Mouse (Mus musculus) macrophage (primary cell): ENCODE results near the gene Cct5. TPM values are rescaled to one million over a fixed set of nuclear protein-coding genes. Genes with fewer than 3 reads are reported as not detected.
"Not testable (repeated sequence)": the region's sequence is repeated elsewhere in the genome, so short reads cannot be mapped to it uniquely, and the experiment has no call there.

Source experiments
- H3K27ac ChIP-seq: fragments of 350-480 bp; formaldehyde crosslinking; 2 replicates; pipeline ENCODE4 v1.9.0; 2021
- H3K36me3 ChIP-seq: fragments of 350-480 bp; formaldehyde crosslinking; 2 replicates; pipeline ENCODE4 v1.9.0; 2021; ENCODE audit errors: inconsistent target
- H3K4me3 ChIP-seq: fragments of 350-480 bp; formaldehyde crosslinking; 2 replicates; pipeline ENCODE4 v1.9.0; 2021; ENCODE audit errors: inconsistent target
- H3K79me2 ChIP-seq: fragments of 350-480 bp; formaldehyde crosslinking; 2 replicates; pipeline ENCODE4 v1.9.0; 2021; ENCODE audit errors: inconsistent target
- WGBS: methylation state at CpG from one replicate; pipeline ENCODE4 v1.1.7; 2026; ENCODE audit warnings: inconsistent platforms; ENCODE audit not compliant: missing documents; 5-methylcytosine and 5-hydroxymethylcytosine counted together
- polyA plus RNA-seq: library from polyadenylated mRNA; stranded (reverse); fragments of 250-400 nt; gene quantifications from 3 replicates; pipeline ENCODE4 v1.2.4, GENCODE M21; 2018; ENCODE audit warnings: inconsistent platforms

Cct5 gene
- polyA plus RNA-seq, 1 experiment from 2014 or later: 154 TPM

- WGBS: 5% methylated on average over 4 of the region's 4 CpGs
- Histone ChIP-seq H3K36me3 (peaks cover 13% of the 10 kb centered on the region; the same call in 1 of the 2 replicates), H3K4me3 (no peak overlapping the region), H3K79me2 (no peaks in the 10 kb centered on the region), H3K27ac (no peak overlapping the region)
These were observed 15.1 kb downstream of the Cct5 start for GRCm38 (mm10) chr15:31586519-31586918.

GRCm38 (mm10) chr15:31586088-31586487 is 15.5 kb downstream of the Cct5 start:
- Histone ChIP-seq H3K36me3 (peaks cover 9% of the 10 kb centered on the region; the same call in 1 of the 2 replicates), H3K27ac (no peak overlapping the region), H3K4me3 (no peak overlapping the region), H3K79me2 (no peaks in the 10 kb centered on the region)
- WGBS: 82% methylated on average over 5 of the region's 5 CpGs

DNA sequence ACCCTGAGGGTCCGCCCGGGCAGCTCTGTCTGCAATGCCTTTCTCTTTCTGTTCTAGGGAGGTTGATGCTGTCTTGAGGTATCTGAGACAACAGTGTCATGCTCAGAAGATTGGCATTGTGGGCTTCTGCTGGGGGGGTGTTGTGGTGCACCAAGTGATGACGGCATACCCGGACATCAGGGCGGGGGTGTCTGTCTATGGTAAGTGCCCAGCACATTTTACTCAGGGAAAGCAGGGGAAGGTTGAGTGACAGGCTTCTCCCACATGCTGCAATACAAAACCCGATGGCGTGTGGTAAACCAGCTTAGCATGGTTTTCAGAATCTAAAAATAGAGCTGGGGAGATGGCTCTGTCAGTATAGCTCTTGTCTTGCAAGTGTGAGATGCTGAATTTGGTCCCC is 16.4 kb downstream of the Cct5 start:
- H3K4me3 ChIP-seq: no peak overlapping the region
- WGBS: 37% methylated on average over 7 of the region's 7 CpGs
- H3K36me3 ChIP-seq: peaks cover under 1% of the 10 kb centered on the region; the same call in 1 of the 2 replicates
- no peak overlapping the region for H3K27ac ChIP-seq
- H3K79me2 ChIP-seq: no peaks in the 10 kb centered on the region

GRCm38 (mm10) chr15:31583304-31584085 is 18.1 kb downstream of the Cct5 start:
- 87% methylated on average over 12 of the region's 13 CpGs for WGBS
- Histone ChIP-seq H3K36me3 (no peaks in the 10 kb centered on the region), H3K4me3 (no peak overlapping the region), H3K27ac (no peak overlapping the region), H3K79me2 (no peaks in the 10 kb centered on the region)

DNA sequence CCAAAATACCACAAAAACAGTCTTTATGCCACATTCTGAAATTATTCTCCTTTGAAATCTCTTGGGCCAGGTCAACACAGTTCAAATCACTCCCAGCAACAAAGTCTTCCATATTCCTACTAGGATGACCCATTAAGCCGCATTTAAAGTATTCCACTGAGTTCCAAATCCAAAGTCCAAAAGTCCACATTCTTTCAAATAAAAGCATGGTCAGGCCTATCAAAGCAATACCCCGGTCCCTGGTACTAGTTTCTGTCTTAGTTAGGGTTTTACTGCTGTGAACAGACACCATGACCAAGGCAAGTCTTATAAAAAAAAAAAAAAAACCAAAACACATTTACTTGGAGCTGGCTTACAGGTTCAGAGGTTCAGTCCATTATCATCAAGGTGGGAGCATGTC is 20.5 kb downstream of the Cct5 start:
- not testable (repeated sequence) for H3K27ac ChIP-seq, H3K79me2 ChIP-seq, H3K36me3 ChIP-seq, H3K4me3 ChIP-seq
- WGBS: 87% methylated on average over 2 of the region's 2 CpGs

DNA sequence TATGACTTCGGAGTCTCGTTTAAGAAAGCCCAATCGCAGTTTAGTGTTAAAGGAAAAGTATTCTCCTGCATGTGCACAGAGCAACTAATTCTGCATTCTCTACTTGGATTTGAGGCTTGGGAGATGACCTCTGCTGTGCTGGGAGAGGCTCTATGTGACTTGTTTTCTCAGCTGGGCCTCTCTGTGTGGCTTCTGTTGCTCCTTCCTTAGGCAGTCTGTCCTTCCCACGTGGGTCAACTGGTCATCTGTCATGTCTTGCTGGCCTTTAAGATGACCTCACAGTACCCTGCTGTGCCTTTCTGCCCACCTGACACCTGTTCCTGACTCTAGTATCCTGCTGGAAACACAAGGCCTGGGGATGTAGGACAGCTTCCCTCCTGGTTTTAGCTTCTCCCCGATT is 25.5 kb downstream of the Cct5 start:
- no peaks in the 10 kb centered on the region for H3K79me2 ChIP-seq
- H3K4me3 ChIP-seq: no peak overlapping the region
- H3K27ac ChIP-seq: no peak overlapping the region
- H3K36me3 ChIP-seq: no peaks in the 10 kb centered on the region
- 88% methylated on average over 5 of the region's 5 CpGs for WGBS

DNA sequence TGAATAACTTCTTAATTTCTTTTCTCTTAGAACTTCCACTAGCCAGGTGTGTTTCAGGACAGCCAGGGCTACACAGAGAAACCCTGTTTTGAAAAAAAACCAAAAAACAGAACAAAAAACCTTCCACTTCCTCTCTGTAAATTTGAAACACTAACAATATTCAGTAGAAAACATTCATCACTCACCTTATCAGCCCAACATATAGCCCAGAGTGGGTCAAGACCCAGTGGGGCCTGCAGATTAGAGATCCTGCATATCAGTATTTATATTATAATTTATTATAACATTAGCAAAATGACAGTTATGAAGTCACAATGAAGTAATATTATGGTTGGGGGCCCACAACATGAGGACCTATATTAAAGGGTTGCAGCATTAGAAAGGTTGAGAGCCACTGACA is 27.9 kb downstream of the Cct5 start:
- no peaks in the 10 kb centered on the region for H3K36me3 ChIP-seq
- no peak overlapping the region for H3K27ac ChIP-seq
- no peak overlapping the region for H3K4me3 ChIP-seq
- no peaks in the 10 kb centered on the region for H3K79me2 ChIP-seq

DNA sequence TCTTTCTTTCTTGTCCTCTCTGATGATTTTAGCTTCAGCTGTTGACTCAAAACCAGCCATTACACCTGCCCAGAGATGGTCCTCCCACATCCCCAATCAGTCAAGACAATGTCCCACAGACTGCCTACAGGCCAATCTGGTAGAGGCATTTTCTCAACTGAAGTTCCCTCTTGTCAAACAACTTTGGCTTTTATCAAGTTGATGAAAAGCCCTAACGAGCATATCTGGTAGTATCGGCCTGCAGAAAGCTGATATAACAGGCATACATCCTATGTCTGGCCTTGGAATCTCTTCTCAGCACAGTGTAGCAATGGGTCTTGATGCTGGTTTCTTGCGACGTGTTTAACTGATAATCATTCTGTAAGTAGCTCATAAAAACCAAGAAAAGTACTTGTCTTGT is 28.3 kb downstream of the Cct5 start:
- no peak overlapping the region for H3K27ac ChIP-seq
- H3K79me2 ChIP-seq: no peaks in the 10 kb centered on the region
- 94% methylated on average over 4 of the region's 4 CpGs for WGBS
- H3K4me3 ChIP-seq: no peak overlapping the region
- H3K36me3 ChIP-seq: no peaks in the 10 kb centered on the region

GRCm38 (mm10) chr15:31571906-31572722 is 29.5 kb downstream of the Cct5 start:
- Histone ChIP-seq H3K36me3 (no peaks in the 10 kb centered on the region), H3K4me3 (no peak overlapping the region), H3K79me2 (no peaks in the 10 kb centered on the region), H3K27ac (0 out of 2 replicates have a peak overlapping the region, but pooled peaks have one; percentile 10)
- WGBS: 83% methylated on average over 16 of the region's 16 CpGs

DNA sequence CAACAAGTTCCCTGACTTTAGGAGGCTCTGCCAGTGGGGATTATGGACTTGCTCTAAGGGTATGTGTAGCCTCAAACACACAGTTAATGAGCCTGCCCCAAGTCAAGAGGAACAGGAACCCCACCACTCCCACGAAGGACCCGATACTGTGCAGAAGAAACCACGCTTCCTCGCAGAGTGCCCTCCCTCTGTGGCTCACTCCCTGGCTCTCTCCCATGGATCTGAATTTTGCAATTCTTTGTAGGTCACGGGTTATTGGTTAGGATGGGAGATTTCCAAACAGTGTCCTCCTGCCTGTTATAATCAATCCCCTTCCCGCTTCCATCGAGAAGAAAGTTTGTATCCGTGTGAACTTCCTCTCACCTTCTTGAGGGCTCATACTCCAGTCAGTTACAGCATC is 30.6 kb downstream of the Cct5 start:
- Histone ChIP-seq H3K27ac (no peak overlapping the region), H3K4me3 (no peak overlapping the region), H3K79me2 (no peaks in the 10 kb centered on the region), H3K36me3 (no peaks in the 10 kb centered on the region)
- WGBS: 52% methylated on average over 8 of the region's 8 CpGs

DNA sequence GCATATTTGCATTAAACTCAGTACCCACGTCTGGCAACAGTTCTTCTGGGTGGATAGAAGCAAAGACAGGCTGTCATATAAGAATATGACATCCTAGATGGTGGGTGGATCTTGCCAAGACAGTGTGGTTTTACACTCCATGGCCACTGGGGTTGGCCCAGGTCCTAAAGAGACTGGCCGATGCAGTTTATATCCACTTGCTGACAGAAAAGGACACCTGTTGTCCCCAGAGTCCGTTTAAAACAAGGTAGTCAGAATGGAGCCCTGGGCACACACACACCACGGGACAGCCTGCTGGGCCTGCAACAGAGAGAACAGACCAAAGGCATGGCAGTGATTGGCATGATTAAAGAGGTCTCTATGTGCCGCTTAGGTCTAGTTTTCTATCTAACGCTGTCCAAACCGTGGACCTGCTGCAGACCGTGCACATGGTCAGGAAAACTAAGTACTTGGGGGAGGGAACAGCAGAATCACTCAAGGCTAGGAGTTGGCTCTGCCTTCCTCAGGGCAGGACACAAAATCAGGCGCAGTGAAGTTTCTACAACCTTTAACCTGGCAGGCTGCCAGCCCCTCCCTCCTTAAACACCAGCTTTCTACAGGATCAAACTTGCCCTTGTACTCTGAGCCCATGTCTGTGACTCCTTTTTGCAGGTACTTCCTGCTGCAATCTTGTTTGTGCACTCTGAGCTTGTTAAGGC is 32.1 kb downstream of the Cct5 start:
- Histone ChIP-seq H3K79me2 (no peaks in the 10 kb centered on the region), H3K36me3 (no peaks in the 10 kb centered on the region), H3K27ac (no peak overlapping the region), H3K4me3 (no peak overlapping the region)
- 79% methylated on average over 9 of the region's 9 CpGs for WGBS

GRCm38 (mm10) chr15:31568581-31568996 is 33.0 kb downstream of the Cct5 start:
- H3K79me2 ChIP-seq: no peaks in the 10 kb centered on the region
- 86% methylated on average over 12 of the region's 12 CpGs for WGBS
- no peak overlapping the region for H3K4me3 ChIP-seq
- no peaks in the 10 kb centered on the region for H3K36me3 ChIP-seq
- H3K27ac ChIP-seq: no peak overlapping the region

DNA sequence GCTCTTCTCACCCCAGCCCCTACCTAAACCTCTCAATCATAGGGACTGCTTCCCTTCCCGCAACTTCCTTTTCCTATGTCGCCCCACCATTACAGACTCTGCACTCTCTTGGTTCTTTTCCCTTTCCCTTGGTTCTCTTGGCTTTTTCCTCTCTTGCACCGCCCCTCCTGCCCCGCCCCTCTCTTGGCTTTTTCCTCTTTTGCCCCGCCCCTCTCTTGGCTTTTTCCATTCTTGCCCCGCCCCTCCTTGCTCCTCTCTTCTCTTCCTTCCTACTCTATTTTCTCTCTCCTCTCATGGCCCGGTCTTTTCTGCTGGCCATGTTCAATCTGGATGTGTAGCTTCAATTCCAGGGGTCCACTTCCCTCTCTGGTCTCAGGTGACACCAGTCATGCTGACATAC is 34.2 kb downstream of the Cct5 start:
- Histone ChIP-seq H3K79me2 (no peaks in the 10 kb centered on the region), H3K36me3 (no peaks in the 10 kb centered on the region)
- WGBS: 64% methylated on average over 3 of the region's 7 CpGs

DNA sequence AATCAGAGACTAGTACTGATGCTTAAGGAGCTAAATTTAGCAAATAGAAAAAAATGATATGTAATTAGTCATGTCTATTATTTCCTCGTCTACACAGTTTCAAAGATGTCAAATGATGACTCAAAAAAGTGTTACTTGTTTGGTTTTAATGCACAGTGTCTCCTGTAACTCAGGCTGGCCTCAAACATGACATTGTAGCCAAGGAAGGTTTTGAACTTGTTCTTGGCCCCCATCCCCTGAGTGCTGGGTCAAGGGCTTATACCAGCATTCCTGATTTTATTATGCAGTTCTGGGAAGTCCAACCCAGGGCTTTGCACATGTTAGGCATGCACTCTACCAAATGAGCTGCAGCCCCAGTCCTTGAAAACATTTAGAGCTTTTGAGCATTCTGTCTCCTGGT is 35.8 kb downstream of the Cct5 start:
- Histone ChIP-seq H3K79me2 (no peaks in the 10 kb centered on the region), H3K36me3 (no peaks in the 10 kb centered on the region), H3K4me3 (no peak overlapping the region), H3K27ac (peak overlapping the region; percentile 48)
- 42% methylated on average over 1 of the region's 1 CpGs for WGBS

More for the DNA sequence above, 34.2 kb downstream of the Cct5 start:
- no peak overlapping the region for H3K4me3 ChIP-seq
- no peak overlapping the region for H3K27ac ChIP-seq

DNA sequence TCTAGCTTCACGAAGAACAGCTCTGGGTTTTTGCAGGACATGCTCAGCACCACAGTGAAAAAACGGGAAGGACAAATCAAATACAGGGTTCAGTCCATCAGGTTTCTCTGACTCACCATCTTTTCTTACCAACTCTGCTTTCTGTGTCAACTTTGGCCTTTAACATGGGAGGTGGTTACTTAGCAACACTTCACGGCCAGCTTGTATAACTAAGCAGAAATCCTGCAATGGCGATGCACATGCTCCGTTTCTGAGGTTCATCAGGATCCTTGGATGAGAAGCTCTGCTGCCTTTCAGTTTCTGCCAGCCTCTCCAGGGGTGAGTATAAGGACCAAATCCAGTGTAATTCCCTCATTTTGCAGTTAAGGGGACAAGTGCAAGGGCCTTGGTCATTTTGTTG is 36.4 kb downstream of the Cct5 start, which contains the start of gene Cmbl:
TSS of gene Cmbl (plus strand) at position 206 of the 400 bp plus-strand sequence.
- 79% methylated on average over 5 of the region's 5 CpGs for WGBS
- H3K79me2 ChIP-seq: no peaks in the 10 kb centered on the region
- peak within 1 kb of the TSS; percentile 48 for H3K27ac ChIP-seq
- H3K4me3 ChIP-seq: no peak within 1 kb of the TSS
- H3K36me3 ChIP-seq: no peaks in the 10 kb centered on the region
